Mouse (Mus musculus): Measurements from ENCODE around the gene B3galt4.
"Not testable (repeated sequence)": the region's sequence is repeated elsewhere in the genome, so short reads cannot be mapped to it uniquely, and the experiment has no call there.

- TF ChIP-seq CTCF (IDR thresholded peaks at IDR 0.05; ENCODE audit: low read depth); EP300 (optimal IDR thresholded peaks at IDR 0.05): not testable (repeated sequence)
Observed at GRCm38 (mm10) chr17:33997025-33997424, 45.7 kb upstream of the B3galt4 start.

Data from stomach, postnatal 0 days (tissue).